Mouse (Mus musculus): ENCODE data around the gene a. TPM values are rescaled to one million over a fixed set of nuclear protein-coding genes. Genes with fewer than 3 reads are reported as not detected.

The a gene
- polyA plus RNA-seq, 1 experiment from 2014 or later = not detected

DNA sequence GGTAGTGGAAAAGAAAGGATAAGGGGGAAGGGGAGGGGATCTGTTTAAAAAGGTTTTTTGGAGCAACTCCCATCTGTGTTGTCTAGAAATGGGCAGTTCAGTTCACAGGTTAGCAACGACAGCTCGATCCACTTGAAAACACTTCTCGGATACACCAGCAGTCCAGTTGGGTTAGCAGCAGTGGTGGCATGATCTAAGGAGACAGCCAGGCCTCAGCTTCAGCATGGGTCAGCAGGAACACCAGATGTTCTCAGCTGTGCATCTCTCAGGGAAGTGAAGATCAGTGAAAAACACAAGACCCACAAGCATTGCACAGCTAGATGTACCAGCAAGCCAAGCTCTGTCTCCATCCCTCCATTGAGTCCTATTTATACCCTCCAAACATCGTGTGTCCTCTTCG, 295.1 kb downstream of the a start:
- Histone ChIP-seq H3K4me3 (ENCODE audit: low read length) (no peak overlapping the region), H3K36me3 (ENCODE audit: control insufficient read depth, insufficient read depth, low read length) (no peaks in the 10 kb centered on the region), H3K27me3 (ENCODE audit: control insufficient read depth, insufficient read depth, low read length) (no peaks in the 10 kb centered on the region), H3K4me2 (replicated peaks; ENCODE audit: low read depth, low read length) (no peak overlapping the region), H3K4me1 (ENCODE audit: control insufficient read depth, insufficient read depth, low read length) (no peaks in the 10 kb centered on the region), H3K9ac (ENCODE audit: low read depth, low read length) (no peak overlapping the region), H3K9me3 (ENCODE audit: control insufficient read depth, low read length) (no peaks in the 10 kb centered on the region), H3K27ac (ENCODE audit: low read depth, low read length) (no peak overlapping the region)
- 90% methylated on average over 5 of the region's 5 CpGs for WGBS
- ATAC-seq (ENCODE audit: low FRiP score, low TSS enrichment) = no peak

DNA sequence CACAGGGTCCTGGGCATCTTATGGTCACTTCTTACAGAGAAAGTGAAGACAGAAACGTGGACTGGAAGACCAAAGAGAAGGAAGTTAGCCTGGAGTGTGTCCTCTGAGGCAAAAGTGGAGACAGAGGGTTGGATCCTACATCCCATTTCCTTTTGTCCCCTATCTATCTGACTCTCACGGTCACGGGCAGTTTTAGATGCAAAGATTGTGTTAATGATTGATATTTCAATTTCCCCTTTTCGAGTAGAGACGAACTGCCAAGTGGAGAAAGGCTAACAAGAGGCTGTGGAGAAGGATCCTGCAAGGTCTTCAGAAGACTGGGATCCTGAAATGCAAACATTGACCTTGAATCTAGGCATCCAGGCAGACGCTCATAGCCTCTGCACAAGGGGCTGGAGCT, 297.1 kb downstream of the a start:
- H3K36me3 ChIP-seq (ENCODE audit: control insufficient read depth, insufficient read depth, low read length) = no peaks in the 10 kb centered on the region
- no peak overlapping the region for H3K4me3 ChIP-seq (ENCODE audit: low read length)
- no peak overlapping the region for H3K27ac ChIP-seq (ENCODE audit: low read depth, low read length)
- no peaks in the 10 kb centered on the region for H3K4me1 ChIP-seq (ENCODE audit: control insufficient read depth, insufficient read depth, low read length)
- WGBS = 68% methylated on average over 6 of the region's 6 CpGs
- no peak overlapping the region for H3K4me2 ChIP-seq (replicated peaks; ENCODE audit: low read depth, low read length)
- H3K27me3 ChIP-seq (ENCODE audit: control insufficient read depth, insufficient read depth, low read length) = no peaks in the 10 kb centered on the region
- no peaks in the 10 kb centered on the region for H3K9me3 ChIP-seq (ENCODE audit: control insufficient read depth, low read length)
- H3K9ac ChIP-seq (ENCODE audit: low read depth, low read length) = no peak overlapping the region
- no peak for ATAC-seq (ENCODE audit: low FRiP score, low TSS enrichment)

DNA sequence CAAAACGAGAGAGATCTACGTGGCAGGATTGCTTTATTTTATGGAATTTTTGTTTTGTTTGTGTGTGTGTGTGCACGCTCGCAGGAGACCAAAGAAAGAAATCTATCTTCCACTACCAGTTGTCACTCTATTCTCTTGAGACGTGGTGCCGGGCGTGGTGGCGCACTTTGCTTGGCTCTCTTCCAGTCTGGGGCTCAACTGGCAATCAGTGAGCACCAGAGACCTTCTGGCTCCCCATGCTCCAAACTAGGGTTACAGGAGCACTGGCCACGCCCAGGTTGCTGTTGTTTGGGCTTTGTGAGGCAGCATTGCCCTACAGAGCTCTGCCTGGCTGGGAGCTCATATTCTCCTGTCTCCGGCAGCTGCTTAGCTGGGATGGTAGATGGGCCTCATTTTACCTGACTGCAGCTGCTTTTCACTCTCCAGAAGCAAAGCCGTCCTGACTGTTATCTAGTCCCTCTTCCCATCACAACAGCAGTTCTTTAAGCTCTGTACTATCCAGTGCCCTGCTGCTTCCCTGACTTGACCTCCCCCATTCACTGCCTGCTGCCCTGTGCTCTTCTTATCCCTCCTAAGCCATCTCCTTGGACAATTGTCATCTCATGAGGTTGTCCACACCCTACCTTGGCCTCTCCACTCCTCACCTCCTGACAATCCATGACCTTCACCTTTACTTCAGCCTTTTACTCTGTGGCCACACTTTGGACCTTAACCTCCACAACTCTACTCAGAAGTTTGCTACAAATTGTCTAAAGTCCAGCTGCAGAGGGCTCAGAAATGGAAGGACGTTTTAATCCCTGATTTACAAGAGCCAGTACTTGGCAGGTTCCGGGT, 299.9 kb downstream of the a start:
- no peak overlapping the region for H3K4me2 ChIP-seq (replicated peaks; ENCODE audit: low read depth, low read length)
- H3K9me3 ChIP-seq (ENCODE audit: control insufficient read depth, low read length) = no peaks in the 10 kb centered on the region
- no peak overlapping the region for H3K27ac ChIP-seq (ENCODE audit: low read depth, low read length)
- H3K27me3 ChIP-seq (ENCODE audit: control insufficient read depth, insufficient read depth, low read length) = no peaks in the 10 kb centered on the region
- H3K4me3 ChIP-seq (ENCODE audit: low read length) = no peak overlapping the region
- H3K36me3 ChIP-seq (ENCODE audit: control insufficient read depth, insufficient read depth, low read length) = no peaks in the 10 kb centered on the region
- no peak for ATAC-seq (ENCODE audit: low FRiP score, low TSS enrichment)
- WGBS = 63% methylated on average over 13 of the region's 13 CpGs
- H3K9ac ChIP-seq (ENCODE audit: low read depth, low read length) = no peak overlapping the region
- H3K4me1 ChIP-seq (ENCODE audit: control insufficient read depth, insufficient read depth, low read length) = no peaks in the 10 kb centered on the region

DNA sequence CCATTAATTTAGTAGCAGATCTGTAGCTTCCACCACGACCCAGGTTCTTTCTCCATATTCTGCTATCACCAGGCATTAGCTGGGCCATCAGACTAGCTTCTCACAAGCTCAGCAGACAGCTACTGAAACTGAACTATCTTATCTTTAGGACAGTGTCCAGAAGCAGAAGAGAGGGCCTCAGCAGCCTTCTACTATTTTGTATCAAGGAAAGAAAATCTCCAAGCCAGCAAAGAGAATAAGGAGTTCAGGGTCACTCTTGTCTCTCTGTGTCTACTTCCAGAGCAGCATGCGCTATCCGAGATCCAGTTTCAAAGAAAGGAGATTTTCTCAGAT, 300.5 kb downstream of the a start:
- Histone ChIP-seq H3K4me1 (ENCODE audit: control insufficient read depth, insufficient read depth, low read length) (no peaks in the 10 kb centered on the region), H3K4me2 (replicated peaks; ENCODE audit: low read depth, low read length) (no peak overlapping the region), H3K9me3 (ENCODE audit: control insufficient read depth, low read length) (no peaks in the 10 kb centered on the region), H3K9ac (ENCODE audit: low read depth, low read length) (no peak overlapping the region), H3K4me3 (ENCODE audit: low read length) (no peak overlapping the region), H3K27me3 (ENCODE audit: control insufficient read depth, insufficient read depth, low read length) (no peaks in the 10 kb centered on the region), H3K27ac (ENCODE audit: low read depth, low read length) (no peak overlapping the region), H3K36me3 (ENCODE audit: control insufficient read depth, insufficient read depth, low read length) (no peaks in the 10 kb centered on the region)
- WGBS = 77% methylated on average over 3 of the region's 3 CpGs
- no peak for ATAC-seq (ENCODE audit: low FRiP score, low TSS enrichment)

DNA sequence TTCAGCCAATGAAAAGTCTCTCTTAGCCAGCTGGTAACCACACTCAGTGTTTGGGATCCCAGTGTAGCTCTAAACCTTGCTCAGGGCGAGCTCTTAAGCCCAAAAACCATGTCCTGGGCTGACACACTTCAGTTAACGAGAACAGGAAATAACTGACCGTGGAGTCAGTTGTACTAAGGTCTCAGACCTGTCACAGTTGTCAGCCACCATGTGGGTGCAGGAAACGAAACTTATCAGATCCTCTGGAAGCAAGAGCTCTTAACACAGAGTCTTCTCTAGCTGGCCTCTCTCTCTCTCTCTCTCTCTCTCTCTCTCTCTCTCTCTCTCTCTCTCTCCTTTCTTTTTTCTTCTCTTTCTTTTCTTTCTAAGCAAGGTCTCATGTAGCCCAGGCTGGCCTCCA, 302.2 kb downstream of the a start:
- no peak for ATAC-seq (ENCODE audit: low FRiP score, low TSS enrichment)
- no peak overlapping the region for H3K27ac ChIP-seq (ENCODE audit: low read depth, low read length)
- no peaks in the 10 kb centered on the region for H3K27me3 ChIP-seq (ENCODE audit: control insufficient read depth, insufficient read depth, low read length)
- 28% methylated on average over 4 of the region's 4 CpGs for WGBS
- no peak overlapping the region for H3K4me2 ChIP-seq (replicated peaks; ENCODE audit: low read depth, low read length)
- no peak overlapping the region for H3K9ac ChIP-seq (ENCODE audit: low read depth, low read length)
- H3K36me3 ChIP-seq (ENCODE audit: control insufficient read depth, insufficient read depth, low read length) = no peaks in the 10 kb centered on the region
- no peaks in the 10 kb centered on the region for H3K9me3 ChIP-seq (ENCODE audit: control insufficient read depth, low read length)
- no peaks in the 10 kb centered on the region for H3K4me1 ChIP-seq (ENCODE audit: control insufficient read depth, insufficient read depth, low read length)
- no peak overlapping the region for H3K4me3 ChIP-seq (ENCODE audit: low read length)

DNA sequence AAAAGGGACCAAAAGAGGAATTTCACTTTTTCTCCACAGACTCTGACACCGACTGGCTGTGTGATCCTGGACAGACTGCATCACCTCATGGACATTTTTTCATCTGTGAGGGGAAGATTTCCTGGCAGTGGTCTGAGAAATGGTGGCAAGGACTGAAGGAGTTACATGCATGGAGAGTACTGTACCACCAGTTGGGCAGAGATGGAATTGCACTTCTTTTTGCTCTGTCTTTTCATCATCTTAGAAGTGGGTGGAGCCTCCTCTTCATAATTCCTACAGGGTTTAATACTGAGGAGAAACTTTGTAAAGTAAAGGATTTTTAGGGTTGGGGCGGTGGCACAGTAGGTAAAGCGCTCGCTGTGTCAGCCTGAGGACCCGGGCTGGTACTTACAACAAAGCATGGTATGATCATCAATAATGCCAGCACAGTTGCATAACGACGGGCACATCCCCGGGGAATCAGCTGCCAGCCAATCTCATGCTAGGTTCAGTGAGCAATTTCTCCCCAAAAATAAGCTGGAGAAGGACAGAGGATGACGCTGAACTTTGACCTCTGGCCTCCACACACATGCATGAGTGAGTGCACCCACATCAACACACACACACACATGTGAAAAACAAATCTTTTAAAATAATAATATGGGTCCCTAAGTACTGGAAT, 307.6 kb downstream of the a start:
- Histone ChIP-seq H3K4me1 (ENCODE audit: control insufficient read depth, insufficient read depth, low read length) (no peaks in the 10 kb centered on the region), H3K9me3 (ENCODE audit: control insufficient read depth, low read length) (no peaks in the 10 kb centered on the region), H3K27me3 (ENCODE audit: control insufficient read depth, insufficient read depth, low read length) (no peaks in the 10 kb centered on the region), H3K4me3 (ENCODE audit: low read length) (no peak overlapping the region), H3K27ac (ENCODE audit: low read depth, low read length) (no peak overlapping the region), H3K9ac (ENCODE audit: low read depth, low read length) (no peak overlapping the region), H3K36me3 (ENCODE audit: control insufficient read depth, insufficient read depth, low read length) (no peaks in the 10 kb centered on the region), H3K4me2 (replicated peaks; ENCODE audit: low read depth, low read length) (no peak overlapping the region)
- no peak for ATAC-seq (ENCODE audit: low FRiP score, low TSS enrichment)
- 86% methylated on average over 9 of the region's 9 CpGs for WGBS

DNA sequence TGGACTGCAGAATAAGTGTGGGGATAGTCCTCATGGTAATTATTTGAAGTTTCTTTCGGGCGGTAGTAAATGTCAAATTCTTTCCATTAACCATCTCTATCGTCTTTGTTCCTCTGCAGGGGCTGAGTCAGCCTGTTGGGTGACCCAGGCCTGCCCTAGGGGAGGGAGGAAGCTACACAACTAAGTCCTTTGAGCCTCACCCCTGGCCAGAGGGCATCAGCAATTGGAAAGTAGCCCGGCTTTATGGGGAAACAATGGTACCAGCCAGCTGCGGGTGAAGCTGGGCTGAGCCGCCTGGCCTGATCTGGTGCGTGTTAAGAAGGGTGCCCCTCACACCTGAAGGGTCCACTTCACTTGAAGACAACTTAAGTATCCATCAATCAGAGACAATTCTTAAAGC, 308.2 kb downstream of the a start:
- Histone ChIP-seq H3K36me3 (ENCODE audit: control insufficient read depth, insufficient read depth, low read length) (no peaks in the 10 kb centered on the region), H3K4me3 (ENCODE audit: low read length) (no peak overlapping the region), H3K27me3 (ENCODE audit: control insufficient read depth, insufficient read depth, low read length) (no peaks in the 10 kb centered on the region), H3K4me1 (ENCODE audit: control insufficient read depth, insufficient read depth, low read length) (no peaks in the 10 kb centered on the region), H3K4me2 (replicated peaks; ENCODE audit: low read depth, low read length) (no peak overlapping the region), H3K9me3 (ENCODE audit: control insufficient read depth, low read length) (no peaks in the 10 kb centered on the region), H3K27ac (ENCODE audit: low read depth, low read length) (no peak overlapping the region), H3K9ac (ENCODE audit: low read depth, low read length) (no peak overlapping the region)
- no peak for ATAC-seq (ENCODE audit: low FRiP score, low TSS enrichment)
- WGBS = 64% methylated on average over 7 of the region's 7 CpGs

DNA sequence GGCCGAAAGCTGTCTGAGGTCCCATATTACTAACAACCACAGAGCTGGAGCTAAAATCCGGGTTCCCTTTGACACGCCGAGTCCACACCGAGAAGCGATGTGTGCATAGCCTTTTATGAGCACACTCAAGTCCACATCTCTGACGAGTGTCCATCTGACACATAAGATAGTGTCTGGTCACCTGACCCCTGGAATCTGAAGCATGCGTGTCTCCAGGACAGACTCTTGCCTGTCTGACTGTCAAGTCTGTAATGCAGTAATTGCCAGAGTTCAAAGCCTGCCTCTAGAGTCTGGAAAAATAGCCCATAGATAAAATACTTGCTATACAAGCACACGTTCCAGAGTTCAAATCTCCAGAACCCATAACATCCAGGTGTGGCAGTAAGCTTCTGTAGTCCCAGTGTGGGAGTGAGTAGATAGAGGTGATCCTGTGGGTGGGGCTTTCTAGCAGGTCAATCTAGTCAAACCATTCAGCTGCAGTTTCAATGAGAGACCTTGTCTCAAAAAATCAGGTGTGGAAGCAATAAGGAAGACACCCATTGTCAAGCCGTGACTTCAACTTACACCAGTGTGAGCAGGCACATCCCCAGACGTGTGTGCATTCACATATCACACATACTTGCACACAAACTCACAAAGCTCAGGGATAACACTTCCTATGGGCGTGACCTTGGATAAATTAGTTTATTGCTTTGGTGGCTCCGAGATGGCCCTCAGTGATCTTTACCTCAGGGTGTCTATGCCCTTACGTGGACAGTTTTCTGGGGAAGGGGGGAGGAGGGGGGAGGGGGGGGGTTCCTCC, 309.0 kb downstream of the a start:
- Histone ChIP-seq H3K27me3 (ENCODE audit: control insufficient read depth, insufficient read depth, low read length) (no peaks in the 10 kb centered on the region), H3K9ac (ENCODE audit: low read depth, low read length) (no peak overlapping the region), H3K27ac (ENCODE audit: low read depth, low read length) (no peak overlapping the region), H3K36me3 (ENCODE audit: control insufficient read depth, insufficient read depth, low read length) (no peaks in the 10 kb centered on the region), H3K4me2 (replicated peaks; ENCODE audit: low read depth, low read length) (no peak overlapping the region), H3K9me3 (ENCODE audit: control insufficient read depth, low read length) (no peaks in the 10 kb centered on the region), H3K4me3 (ENCODE audit: low read length) (no peak overlapping the region), H3K4me1 (ENCODE audit: control insufficient read depth, insufficient read depth, low read length) (no peaks in the 10 kb centered on the region)
- ATAC-seq (ENCODE audit: low FRiP score, low TSS enrichment) = no peak
- WGBS = 70% methylated on average over 14 of the region's 14 CpGs
